Mouse (Mus musculus): Measurements from ENCODE around the gene Fndc3b.

DNA sequence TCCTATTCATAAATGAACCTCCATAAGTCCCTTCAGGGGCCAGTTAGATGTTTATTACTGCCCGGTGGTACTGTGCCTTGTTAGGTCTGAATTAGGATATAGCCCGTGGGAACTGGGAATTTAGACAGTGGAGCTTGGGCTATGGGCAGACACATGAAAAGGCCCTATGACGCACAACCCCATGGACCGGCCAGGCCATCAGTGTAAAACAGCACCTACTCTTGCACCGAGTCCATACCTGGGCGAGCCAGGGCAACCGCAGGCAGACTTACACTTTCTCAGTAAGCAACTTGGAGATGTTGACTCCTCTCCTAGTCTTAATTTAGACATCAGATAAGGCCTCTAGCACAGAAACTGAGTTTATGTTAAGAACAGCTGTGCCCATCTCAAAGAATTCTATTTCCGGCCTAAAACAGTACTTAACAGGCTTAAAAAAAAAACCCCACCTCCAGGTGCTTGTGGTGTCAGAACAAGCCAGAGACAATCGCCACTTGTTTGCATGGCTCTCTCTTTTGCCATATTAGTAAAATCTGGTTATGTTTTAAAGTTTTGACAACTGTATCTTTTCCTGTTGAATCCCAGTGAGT, 248.7 kb downstream of the Fndc3b start:
- TF ChIP-seq CTCF (conservative IDR thresholded peaks at IDR 0.05; ENCODE audit: insufficient read depth, insufficient read length, low read depth, low read length) (no peak), POLR2A (IDR thresholded peaks at IDR 0.05; ENCODE audit: low read depth, low read length) (no peak)

Data from kidney, adult 2 months (tissue).